Mouse (Mus musculus) liver, adult 2 months (tissue): ENCODE results near the gene Knstrn. TPM values are rescaled to one million over a fixed set of nuclear protein-coding genes. Genes with fewer than 3 reads are reported as not detected.

Experiments used
- DNase-seq: peaks from one replicate; pipeline ENCODE4 v3.0.0-alpha.2; 2011; ENCODE audit warnings: low read depth, low spot score; ENCODE audit errors: extremely low read depth
- H3K27ac ChIP-seq: fragments of 200-500 bp; replicated peaks from 2 replicates; pipeline ENCODE4 v1.5.1; 2012; ENCODE audit warnings: low read depth, mild to moderate bottlenecking, control low read depth, inconsistent platforms, low read length; ENCODE audit not compliant: insufficient read depth
- H3K27me3 ChIP-seq: fragments of 200-500 bp; 2 replicates; pipeline ENCODE4 v1.6.1; 2012; ENCODE audit warnings: mild to moderate bottlenecking, moderate library complexity, low read length, inconsistent platforms; ENCODE audit not compliant: control insufficient read depth, insufficient read depth
- H3K36me3 ChIP-seq: fragments of 200-500 bp; 2 replicates; pipeline ENCODE4 v1.6.1; 2012; ENCODE audit warnings: low read length, inconsistent platforms; ENCODE audit not compliant: control insufficient read depth, insufficient read depth
- H3K4me1 ChIP-seq: fragments of 200-500 bp; 2 replicates; pipeline ENCODE4 v1.6.1; 2011; ENCODE audit warnings: low read length; ENCODE audit not compliant: control insufficient read depth, insufficient read depth
- H3K4me3 ChIP-seq: fragments of 200-500 bp; 2 replicates; pipeline ENCODE4 v1.5.1; 2011; ENCODE audit warnings: low read depth, mild to moderate bottlenecking, control low read depth, low read length, moderate library complexity; ENCODE audit not compliant: insufficient read depth
- H3K79me2 ChIP-seq: fragments of 200-500 bp; 2 replicates; pipeline ENCODE4 v1.6.1; 2012; ENCODE audit warnings: inconsistent platforms, mild to moderate bottlenecking, low read length, moderate library complexity; ENCODE audit not compliant: control insufficient read depth, insufficient read depth
- H3K9ac ChIP-seq: fragments of 200-500 bp; 2 replicates; pipeline ENCODE4 v1.6.1; 2012; ENCODE audit warnings: low read depth, mild to moderate bottlenecking, control low read depth, inconsistent platforms, low read length
- CTCF ChIP-seq: fragments of 200-500 bp; IDR thresholded peaks from 2 replicates; pipeline ENCODE4 v1.5.1; 2011; ENCODE audit warnings: low read depth, low read length, control low read depth
- POLR2A ChIP-seq: fragments of 200-500 bp; IDR thresholded peaks from 2 replicates; pipeline ENCODE4 v1.6.1; 2011; ENCODE audit warnings: low read length, control low read depth; ENCODE audit not compliant: insufficient read depth; ENCODE audit errors: extremely low read depth
- WGBS: fragments of 180-500 bp; shearing (Covaris S2); methylation state at CpG from one replicate; pipeline ENCODE4 v1.1.7; 2018; 5-methylcytosine and 5-hydroxymethylcytosine counted together
- polyA plus RNA-seq: library from polyadenylated mRNA; depleted of rRNA; stranded (reverse); fragments of >200 nt; gene quantifications from 2 replicates; pipeline ENCODE4 v1.2.3, GENCODE M21; 2012
- total RNA-seq: library from RNA; depleted of rRNA; stranded (reverse); fragments of >200 nt; gene quantifications from 2 replicates; pipeline ENCODE4 v1.2.3, GENCODE M21; 2014

Gene Knstrn
- total and polyA plus RNA-seq, 2 experiments: 0.22 to 0.83 TPM

GRCm38 (mm10) chr2:118774536-118774935, 39.3 kb upstream of the Knstrn start:
- DNase-seq: no peak

GRCm38 (mm10) chr2:118775396-118775795, 38.4 kb upstream of the Knstrn start:
- Histone ChIP-seq H3K27me3 (no peaks in the 10 kb centered on the region), H3K79me2 (no peaks in the 10 kb centered on the region), H3K4me3 (no peak overlapping the region), H3K9ac (no peak overlapping the region), H3K4me1 (no peaks in the 10 kb centered on the region), H3K27ac (no peak overlapping the region), H3K36me3 (no peaks in the 10 kb centered on the region)
- WGBS: 65% methylated on average over 1 of the region's 1 CpGs
- no peak for DNase-seq
- TF ChIP-seq POLR2A (no peak), CTCF (no peak)

More at GRCm38 (mm10) chr2:118774536-118774935, 39.3 kb upstream of the Knstrn start:
- H3K79me2 ChIP-seq: no peaks in the 10 kb centered on the region
- WGBS: 33% methylated on average over 2 of the region's 2 CpGs
- H3K27me3 ChIP-seq: no peaks in the 10 kb centered on the region
- no peak overlapping the region for H3K4me3 ChIP-seq
- H3K27ac ChIP-seq: no peak overlapping the region
- no peaks in the 10 kb centered on the region for H3K36me3 ChIP-seq
- no peak overlapping the region for H3K9ac ChIP-seq
- no peak for TF ChIP-seq POLR2A
- no peak for TF ChIP-seq CTCF
- H3K4me1 ChIP-seq: no peaks in the 10 kb centered on the region

- DNase-seq: no peak
- TF ChIP-seq CTCF (no peak), POLR2A (no peak)
- Histone ChIP-seq H3K4me3 (no peak overlapping the region), H3K36me3 (no peaks in the 10 kb centered on the region), H3K4me1 (no peaks in the 10 kb centered on the region), H3K79me2 (no peaks in the 10 kb centered on the region), H3K9ac (no peak overlapping the region; the same call in 1 of the 2 replicates), H3K27me3 (no peaks in the 10 kb centered on the region), H3K27ac (peak overlapping the region; percentile 33)
- WGBS: 64% methylated on average over 4 of the region's 4 CpGs
These were observed 38.0 kb upstream of the Knstrn start for GRCm38 (mm10) chr2:118775846-118776245.

GRCm38 (mm10) chr2:118776295-118776694, 37.5 kb upstream of the Knstrn start:
- no peak for DNase-seq
- WGBS: 84% methylated on average over 2 of the region's 2 CpGs
- Histone ChIP-seq H3K9ac (no peak overlapping the region; the same call in 1 of the 2 replicates), H3K4me1 (no peaks in the 10 kb centered on the region), H3K79me2 (no peaks in the 10 kb centered on the region), H3K27ac (peak overlapping the region; percentile 33), H3K27me3 (no peaks in the 10 kb centered on the region), H3K4me3 (no peak overlapping the region), H3K36me3 (no peaks in the 10 kb centered on the region)
- no peak for TF ChIP-seq CTCF
- TF ChIP-seq POLR2A: no peak

- Histone ChIP-seq H3K27ac (no peak overlapping the region), H3K36me3 (no peaks in the 10 kb centered on the region), H3K27me3 (no peaks in the 10 kb centered on the region), H3K4me1 (no peaks in the 10 kb centered on the region), H3K9ac (no peak overlapping the region), H3K4me3 (no peak overlapping the region), H3K79me2 (no peaks in the 10 kb centered on the region)
- WGBS: 85% methylated on average over 4 of the region's 4 CpGs
- no peak for DNase-seq
- TF ChIP-seq POLR2A (no peak), CTCF (no peak)
These were observed 35.4 kb upstream of the Knstrn start for GRCm38 (mm10) chr2:118778418-118778817.

- no peaks in the 10 kb centered on the region for H3K79me2 ChIP-seq
- TF ChIP-seq POLR2A: no peak
- TF ChIP-seq CTCF: no peak
- 0 out of 2 replicates have a peak overlapping the region, but pooled peaks have one; percentile 11 for H3K4me3 ChIP-seq
- H3K4me1 ChIP-seq: no peaks in the 10 kb centered on the region
- H3K27me3 ChIP-seq: no peaks in the 10 kb centered on the region
- WGBS: 19% methylated on average over 10 of the region's 10 CpGs
- H3K27ac ChIP-seq: no peak overlapping the region
- no peak overlapping the region for H3K9ac ChIP-seq
- no peak for DNase-seq
- no peaks in the 10 kb centered on the region for H3K36me3 ChIP-seq
These were observed 34.7 kb upstream of the Knstrn start for GRCm38 (mm10) chr2:118779065-118779464.
